7 mouse cellular contexts compared by ENCODE assay signal in the genomic region with DNA sequence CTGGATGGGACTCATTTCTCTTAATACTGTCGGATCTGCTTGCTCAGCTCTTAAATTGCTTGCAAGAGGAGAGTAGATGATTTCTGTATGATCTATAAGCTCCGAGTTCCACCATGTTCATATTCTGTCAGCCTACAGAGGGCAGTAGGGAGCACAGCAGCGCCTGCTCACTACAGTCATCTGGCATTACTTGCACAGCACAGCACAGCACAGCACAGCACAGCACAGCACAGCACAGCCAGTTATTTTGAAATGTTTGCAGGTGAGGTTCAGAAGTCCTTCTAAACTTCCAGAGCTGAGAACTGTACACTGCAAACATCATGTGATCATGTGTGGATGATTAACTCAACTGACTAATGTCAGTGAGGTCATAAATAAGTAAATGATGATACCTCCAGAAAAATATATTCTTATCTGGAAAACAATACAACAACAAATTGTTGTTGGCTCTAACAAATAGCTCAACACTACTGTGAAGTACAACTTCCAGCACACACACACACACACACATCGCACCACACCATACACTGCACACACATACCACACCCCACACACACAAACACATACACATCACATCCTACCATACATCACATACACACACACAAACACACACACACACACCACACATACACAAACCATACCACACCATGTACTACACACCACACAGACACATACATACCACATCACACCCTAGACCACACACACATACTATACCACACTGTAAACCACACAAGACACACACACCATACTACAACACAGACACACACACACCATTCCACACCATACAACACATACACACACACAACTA. TPM values are rescaled to one million over a fixed set of nuclear protein-coding genes. Genes with fewer than 3 reads are reported as not detected.
DNase-seq lines count a peak whose midpoint lies in the region; TF ChIP-seq lines count a peak whose summit lies in the region.

No protein-coding gene starts in this region.

- in situ Hi-C loops in ES-E14 (cut with MboI; ENCODE audit: low sequenced_read_pairs in 2 of 2, unreplicated experiment in 2 of 2): no loop called here

- no peak overlapping the region for H3K4me3 ChIP-seq in ES-E14 (ENCODE audit: insufficient read depth in 1 of 2, low read depth in 1 of 2, low read length in 2 of 2, poor library complexity in 1 of 2, severe bottlenecking in 1 of 2)

- no peaks in the 10 kb centered on the region for H3K9me3 ChIP-seq in ES-E14 (ENCODE audit: control insufficient read depth, insufficient read depth, low read depth, low read length)

- peak; percentile 54 for DNase-seq in ES-E14 (ENCODE audit: low read depth, low spot score)
- peak; percentile 60 for DNase-seq in adrenal gland, adult 2 months
- peak; percentile 32 for DNase-seq in embryo, embryonic 11.5 days (ENCODE audit: low read depth, low spot score)
- peak; percentile 49 to 66 for DNase-seq in heart, postnatal 10 days
- peak; percentile 31 to 69 for DNase-seq in kidney, postnatal 36 days
- DNase-seq in lung, postnatal 25 days (ENCODE audit: low spot score): peak; percentile 51
- peak; percentile 43 to 62 for DNase-seq in right cerebral cortex, postnatal 10 days (ENCODE audit: low spot score in 2 of 2)

- intact Hi-C loops in heart, postnatal 10 days (cut with DNase I): loop anchor here (2.0 to 5.0 kb wide), 2 partner anchors 291 to 760 kb away; no protein-coding TSS in a partner anchor

- no peak overlapping the region for H3K9ac ChIP-seq in ES-E14 (ENCODE audit: insufficient read depth, low read depth, low read length, poor library complexity, severe bottlenecking)

- H3K36me3 ChIP-seq in ES-E14 (ENCODE audit: control insufficient read depth, insufficient read depth, low read length, poor library complexity, severe bottlenecking): no peaks in the 10 kb centered on the region

- no peak overlapping the region for H3K27ac ChIP-seq in ES-E14 (ENCODE audit: insufficient read depth, low read depth, low read length, poor library complexity, severe bottlenecking)

- H3K4me1 ChIP-seq in ES-E14 (ENCODE audit: control insufficient read depth in 2 of 2, insufficient read depth in 2 of 2, low read length in 2 of 2, poor library complexity in 1 of 2): 0 out of 4 replicates have a peak, but pooled peaks cover 0 to 2% of the 10 kb centered on the region in 2 experiments

TF ChIP-seq in ES-E14, 5 proteins besides CTCF, POLR2A, EP300 and RAD21:
- TF ChIP-seq MAFK (IDR thresholded peaks at IDR 0.05; ENCODE audit: insufficient read depth, low read depth, low read length) (no peak), CHD2 (IDR thresholded peaks at IDR 0.05; ENCODE audit: low read depth, low read length) (no peak), ZNF384 (IDR thresholded peaks at IDR 0.05; ENCODE audit: low read depth, low read length) (no peak), ZC3H11A (IDR thresholded peaks at IDR 0.05; ENCODE audit: borderline replicate concordance, low read depth, low read length) (0 out of 2 replicates have a peak, but pooled peaks have one; percentile 34)

RNA-seq across cellular contexts. Expression of a gene that starts 9.4 kb away (rescaled TPM):
- total RNA-seq in ES-E14 (2012; rRNA removed): 0.62 and 1.5 TPM in 2 replicates
- total RNA-seq in adrenal gland, adult 2 months (2021): under 1 TPM; 0.52 to 0.95 TPM
- polyA plus RNA-seq in adrenal gland, adult 2 months (2012; rRNA removed): 0.30 TPM in 1 of 2 replicates, not detected in the other
- under 1 TPM; 0.67 to 0.84 TPM for total RNA-seq in heart, postnatal 10 days (2021)
